Mouse (Mus musculus): ENCODE measurements around the gene Prpf31. TPM values are rescaled to one million over a fixed set of nuclear protein-coding genes. Genes with fewer than 3 reads are reported as not detected.

The Prpf31 gene
- total RNA-seq, 1 experiment from 2014 or later: 46.4 TPM

- no peak for DNase-seq
These were observed 755 bp upstream of the Prpf31 start for GRCm38 (mm10) chr7:3629030-3629429.

GRCm38 (mm10) chr7:3630478-3630815 is 662 bp downstream of the Prpf31 start:
- no peak for DNase-seq

- DNase-seq: no peak
These were observed 13.6 kb downstream of the Prpf31 start for GRCm38 (mm10) chr7:3643412-3643811.

GRCm38 (mm10) chr7:3643843-3644242 is 14.1 kb downstream of the Prpf31 start:
- no peak for DNase-seq

- DNase-seq: peak; percentile 82
These were observed 14.5 kb downstream of the Prpf31 start for GRCm38 (mm10) chr7:3644348-3644671.

- DNase-seq: peak; percentile 96
These were observed 15.1 kb downstream of the Prpf31 start, which contains the start of gene Cnot3 for GRCm38 (mm10) chr7:3644672-3645487. Gene Cnot3 (plus strand): TSS chr7:3645268.

- no peak for DNase-seq
These were observed 15.8 kb downstream of the Prpf31 start for GRCm38 (mm10) chr7:3645488-3646025.

GRCm38 (mm10) chr7:3646188-3646587 is 16.4 kb downstream of the Prpf31 start:
- DNase-seq: no peak

- no peak for DNase-seq
These were observed 16.9 kb downstream of the Prpf31 start for GRCm38 (mm10) chr7:3646641-3647040.

GRCm38 (mm10) chr7:3656966-3657365 is 27.2 kb downstream of the Prpf31 start:
- DNase-seq: no peak

GRCm38 (mm10) chr7:3658578-3658977 is 28.8 kb downstream of the Prpf31 start:
- no peak for DNase-seq

GRCm38 (mm10) chr7:3664524-3665214 is 34.9 kb downstream of the Prpf31 start:
- no peak for DNase-seq

GRCm38 (mm10) chr7:3665215-3666114 is 35.7 kb downstream of the Prpf31 start, which contains the start of gene Leng1:
Gene Leng1 (minus strand): TSS chr7:3665840.
- DNase-seq: peak; percentile 95

- DNase-seq: no peak
These were observed 37.2 kb downstream of the Prpf31 start for GRCm38 (mm10) chr7:3666921-3667391.

- DNase-seq: peak; percentile 85
These were observed 44.9 kb downstream of the Prpf31 start for GRCm38 (mm10) chr7:3674507-3675227.

- DNase-seq: no peak
These were observed 45.4 kb downstream of the Prpf31 start for GRCm38 (mm10) chr7:3675228-3675548.

- no peak for DNase-seq
These were observed 46.6 kb downstream of the Prpf31 start for GRCm38 (mm10) chr7:3676371-3676770.

GRCm38 (mm10) chr7:3677342-3677741 is 47.6 kb downstream of the Prpf31 start, which contains the start of gene Tmc4:
Gene Tmc4 (minus strand): TSS chr7:3677553.
- no peak for DNase-seq

GRCm38 (mm10) chr7:3683908-3684550 is 54.2 kb downstream of the Prpf31 start:
- DNase-seq: no peak

- DNase-seq: no peak
These were observed 54.9 kb downstream of the Prpf31 start for GRCm38 (mm10) chr7:3684698-3685097.

Data from adrenal gland, postnatal 25 days (tissue).